Mouse (Mus musculus) kidney, postnatal 0 days (tissue): ENCODE results near the gene Baz1a. TPM values are rescaled to one million over a fixed set of nuclear protein-coding genes. Genes with fewer than 3 reads are reported as not detected.

Experiments used
- ATAC-seq: fragments of 200-750 bp; cut with Nextera tagmentation; replicated peaks from 2 replicates; pipeline ENCODE4 v1.8.0; 2017; ENCODE audit warnings: low read depth, moderate number of reproducible peaks, moderate TSS enrichment, moderate library complexity; ENCODE audit not compliant: low FRiP score
- DNase-seq: peaks from one replicate; pipeline ENCODE4 v3.0.0-alpha.2; 2016; ENCODE audit warnings: low spot score
- H3K27ac ChIP-seq: fragments of 300-500 bp; sonication (generic); 2 replicates; pipeline ENCODE4 v1.5.1; 2014; ENCODE audit warnings: mild to moderate bottlenecking
- H3K27me3 ChIP-seq: fragments of 300-500 bp; sonication (generic); 2 replicates; pipeline ENCODE4 v1.6.1; 2014; ENCODE audit warnings: low read length, mixed read lengths; ENCODE audit not compliant: insufficient read depth
- H3K36me3 ChIP-seq: fragments of 300-500 bp; sonication (generic); 2 replicates; pipeline ENCODE4 v1.6.1; 2014; ENCODE audit warnings: low read length, mixed read lengths; ENCODE audit not compliant: insufficient read depth
- H3K4me1 ChIP-seq: fragments of 300-500 bp; sonication (generic); replicated peaks from 2 replicates; pipeline ENCODE4 v1.6.1; 2014; ENCODE audit warnings: antibody characterized with exemption, low read length, mixed read lengths; ENCODE audit not compliant: insufficient read depth
- H3K4me2 ChIP-seq: fragments of 300-500 bp; sonication (generic); 2 replicates; pipeline ENCODE4 v1.6.1; 2014; ENCODE audit warnings: mild to moderate bottlenecking, low read length, moderate library complexity, mixed read lengths
- H3K4me3 ChIP-seq: fragments of 300-500 bp; sonication (generic); replicated peaks from 2 replicates; pipeline ENCODE4 v1.5.1; 2014; ENCODE audit warnings: low read depth, low read length
- H3K9ac ChIP-seq: fragments of 300-500 bp; sonication (generic); 2 replicates; pipeline ENCODE4 v1.6.1; 2014; ENCODE audit warnings: low read depth, low read length
- H3K9me3 ChIP-seq: fragments of 300-500 bp; sonication (generic); replicated peaks from 2 replicates; pipeline ENCODE4 v1.6.1; 2016; ENCODE audit warnings: low read length, inconsistent platforms, mixed read lengths
- CTCF ChIP-seq: IDR thresholded peaks from 2 replicates; pipeline ENCODE4 v1.5.1; 2016; ENCODE audit warnings: antibody characterized with exemption, low read depth, mild to moderate bottlenecking, moderate library complexity
- polyA plus RNA-seq: library from polyadenylated mRNA; unstranded; fragments of >200 nt; fragmentation: Nextera tagmentation; extraction: Ambion mirVana; gene quantifications from 2 replicates; pipeline ENCODE4 v1.2.1, GENCODE M21; 2015

Baz1a gene
- polyA plus RNA-seq, 1 experiment from 2014 or later: 15.5 TPM

DNA sequence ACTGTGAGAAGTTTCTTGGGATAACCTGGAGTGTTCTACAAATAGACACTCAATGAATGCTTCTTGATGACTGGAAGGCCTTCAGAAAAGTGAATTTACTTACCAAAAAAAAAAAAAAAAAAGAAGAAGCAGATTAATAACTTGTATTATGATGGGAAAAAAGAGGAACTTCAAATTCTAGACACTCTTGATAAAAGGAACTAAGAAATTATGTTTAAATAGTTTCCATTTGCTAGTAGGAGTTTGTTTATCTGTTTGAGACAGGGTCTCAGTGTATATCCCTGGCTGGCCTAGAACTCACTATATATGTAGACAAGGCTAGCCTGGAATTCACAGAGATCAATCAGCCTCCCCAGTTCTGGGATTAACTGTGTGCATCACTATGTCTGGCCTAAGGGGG, 169.7 kb downstream of the Baz1a start:
- no peak for TF ChIP-seq CTCF
- H3K4me2 ChIP-seq: no peak overlapping the region
- H3K27ac ChIP-seq: no peak overlapping the region
- no peak overlapping the region for H3K9ac ChIP-seq
- no peaks in the 10 kb centered on the region for H3K9me3 ChIP-seq
- H3K27me3 ChIP-seq: no peaks in the 10 kb centered on the region
- no peak overlapping the region for H3K4me3 ChIP-seq
- no peaks in the 10 kb centered on the region for H3K4me1 ChIP-seq
- ATAC-seq (no peak), DNase-seq (no peak)
- H3K36me3 ChIP-seq: no peaks in the 10 kb centered on the region

Other genes with a start within 250 kb of the Baz1a start
- gene Snx6, start 218.6 kb downstream of the Baz1a start, polyA plus RNA-seq: 256 and 259 TPM in 2 replicates
- 162 and 163 TPM in 2 replicates for gene Cfl2, start 151.5 kb downstream of the Baz1a start, polyA plus RNA-seq
- not detected in 2 replicates for gene Gm20403, start 27.8 kb downstream of the Baz1a start, polyA plus RNA-seq
- gene 2700097O09Rik, start 65.8 kb upstream of the Baz1a start, polyA plus RNA-seq: 19.9 and 21.0 TPM in 2 replicates
- gene Srp54a, start 65.9 kb upstream of the Baz1a start, polyA plus RNA-seq: 137 and 157 TPM in 2 replicates
- gene Fam177a, start 110.1 kb upstream of the Baz1a start, polyA plus RNA-seq: 17.1 and 20.5 TPM in 2 replicates
- 50.0 and 54.3 TPM in 2 replicates for gene Srp54b, start 140.8 kb upstream of the Baz1a start, polyA plus RNA-seq
- gene 1700047I17Rik2, start 185.2 kb upstream of the Baz1a start, polyA plus RNA-seq: 0.08 TPM in 1 of 2 replicates, not detected in the other
- gene Srp54c, start 215.8 kb upstream of the Baz1a start, polyA plus RNA-seq: 70.8 and 77.8 TPM in 2 replicates